12 mouse cellular contexts compared by ENCODE assay signal in genomic region chr19:59636271-59636670, GRCm38 (mm10).
"Had no signal": no experiment of that assay in that cellular context is flagged by ENCODE, and none has a peak within 500 bp of the region (broad histone marks: within the 10 kb centered on the region; RNA-seq: fewer than 3 reads in every experiment).

No protein-coding gene starts in this region.

- H3K27ac ChIP-seq: kidney, postnatal 0 days; limb, embryonic 15.5 days; liver, embryonic 13.5 days; midbrain, embryonic 13.5 days; stomach, embryonic 15.5 days had no signal

- H3K4me3 ChIP-seq: limb, embryonic 15.5 days; liver, embryonic 13.5 days; midbrain, embryonic 13.5 days; stomach, embryonic 15.5 days had no signal

- H3K9ac ChIP-seq: limb, embryonic 15.5 days; liver, embryonic 13.5 days; liver, postnatal 0 days; midbrain, embryonic 13.5 days; stomach, embryonic 15.5 days had no signal

- ATAC-seq: liver, postnatal 0 days; midbrain, embryonic 13.5 days had no signal

- H3K36me3 ChIP-seq: limb, embryonic 15.5 days; liver, embryonic 13.5 days; midbrain, embryonic 13.5 days; stomach, embryonic 15.5 days had no signal

- H3K4me2 ChIP-seq: limb, embryonic 15.5 days; liver, embryonic 13.5 days; midbrain, embryonic 13.5 days; stomach, embryonic 15.5 days had no signal

- H3K27me3 ChIP-seq: limb, embryonic 15.5 days; liver, embryonic 13.5 days; stomach, embryonic 15.5 days had no signal

- H3K4me1 ChIP-seq: liver, embryonic 13.5 days; stomach, embryonic 15.5 days had no signal

- H3K9me3 ChIP-seq: limb, embryonic 15.5 days; liver, embryonic 13.5 days; midbrain, embryonic 13.5 days; stomach, embryonic 15.5 days had no signal

- DNase-seq: kidney, postnatal 36 days; layer of hippocampus, adult 9-11 months; layer of hippocampus, postnatal 36 days; liver, embryonic 13.5 days; liver, postnatal 0 days; right cerebral cortex, postnatal 14 days; thymus, adult 2 months; thymus, postnatal 25 days had no signal
